Mouse (Mus musculus) thymus, adult 2 months (tissue): ENCODE measurements around the gene Ahnak.

Source experiments
- CTCF ChIP-seq: fragments of 200-500 bp; IDR thresholded peaks from 2 replicates; pipeline ENCODE4 v1.5.1; 2012; ENCODE audit warnings: mild to moderate bottlenecking, control low read depth, low read length, moderate library complexity, borderline replicate concordance; ENCODE audit not compliant: control insufficient read depth, poor library complexity, insufficient read depth; ENCODE audit errors: extremely low read depth
- POLR2A ChIP-seq: fragments of 200-500 bp; IDR thresholded peaks from 2 replicates; pipeline ENCODE4 v1.6.1; 2012; ENCODE audit warnings: mild to moderate bottlenecking, low read length, control low read depth, moderate library complexity; ENCODE audit not compliant: control insufficient read depth, poor library complexity, insufficient read depth; ENCODE audit errors: extremely low read depth

DNA sequence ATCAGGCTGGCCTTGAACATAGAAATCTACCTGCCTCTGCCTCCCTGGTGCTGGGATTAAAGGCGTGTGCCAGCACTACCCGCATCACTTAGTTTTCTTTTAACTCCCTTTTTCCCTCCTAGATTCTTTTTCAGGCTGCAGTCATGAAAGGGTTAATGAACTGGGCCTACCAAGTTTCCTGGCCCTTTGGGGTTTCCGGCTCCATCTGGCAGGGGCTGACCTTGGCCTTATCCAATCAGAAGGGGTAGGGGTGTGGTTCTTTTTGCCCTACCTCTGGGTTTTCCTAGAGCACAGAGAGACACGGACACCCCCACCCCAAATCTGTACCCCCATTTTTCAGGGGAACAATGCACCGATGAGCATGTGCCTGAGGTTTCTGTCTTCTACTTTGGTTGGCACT lies 44.3 kb upstream of the Ahnak start:
- TF ChIP-seq CTCF, result no peak
- no peak for TF ChIP-seq POLR2A
